Mouse (Mus musculus): ENCODE measurements around the gene Apol9b. TPM values are rescaled to one million over a fixed set of nuclear protein-coding genes. Genes with fewer than 3 reads are reported as not detected.
"Not testable (repeated sequence)": the region's sequence is repeated elsewhere in the genome, so short reads cannot be mapped to it uniquely, and the experiment has no call there.

The Apol9b gene
- polyA plus RNA-seq, 1 experiment from 2014 or later = 0.20 TPM

GRCm38 (mm10) chr15:77725393-77726020 is 3.3 kb upstream of the Apol9b start:
- H3K27ac ChIP-seq (ENCODE audit: low read length); H3K27me3 ChIP-seq (ENCODE audit: insufficient read depth, low read length); ATAC-seq (ENCODE audit: low FRiP score, low TSS enrichment); H3K4me3 ChIP-seq (ENCODE audit: low read length); H3K36me3 ChIP-seq (ENCODE audit: insufficient read depth, low read length); H3K4me2 ChIP-seq (replicated peaks; ENCODE audit: low read depth, low read length); H3K9me3 ChIP-seq (ENCODE audit: low read length); H3K4me1 ChIP-seq (ENCODE audit: insufficient read depth, low read length); H3K9ac ChIP-seq (replicated peaks; ENCODE audit: low read length): not testable (repeated sequence)
- 80% methylated on average over 6 of the region's 6 CpGs for WGBS

DNA sequence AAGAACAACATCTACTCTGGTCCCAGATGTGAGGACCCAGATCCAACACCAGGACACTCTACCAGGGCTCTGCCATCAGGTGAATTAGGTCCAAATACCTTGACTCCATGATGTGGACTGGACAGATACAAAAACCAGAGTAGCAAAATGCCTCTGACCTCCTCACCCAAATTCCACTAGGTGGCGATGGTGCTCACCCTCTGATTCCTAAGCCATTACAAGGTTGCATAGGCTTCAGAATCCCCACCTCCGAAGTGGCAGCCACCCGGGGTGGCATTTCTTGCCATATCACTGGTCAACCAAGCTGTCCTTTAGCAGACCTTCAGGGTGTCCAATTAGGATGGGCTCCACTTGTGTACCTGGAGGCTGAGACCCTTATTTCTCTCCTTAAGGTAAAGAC is 1.7 kb upstream of the Apol9b start:
- not testable (repeated sequence) for H3K9ac ChIP-seq (replicated peaks; ENCODE audit: low read length); H3K36me3 ChIP-seq (ENCODE audit: insufficient read depth, low read length); H3K4me2 ChIP-seq (replicated peaks; ENCODE audit: low read depth, low read length); H3K27me3 ChIP-seq (ENCODE audit: insufficient read depth, low read length); H3K4me3 ChIP-seq (ENCODE audit: low read length); H3K27ac ChIP-seq (ENCODE audit: low read length); H3K4me1 ChIP-seq (ENCODE audit: insufficient read depth, low read length); H3K9me3 ChIP-seq (ENCODE audit: low read length); ATAC-seq (ENCODE audit: low FRiP score, low TSS enrichment)
- 0% methylated on average over 3 of the region's 3 CpGs for WGBS

- H3K9me3 ChIP-seq (ENCODE audit: low read length); H3K4me3 ChIP-seq (ENCODE audit: low read length); H3K9ac ChIP-seq (replicated peaks; ENCODE audit: low read length); H3K27me3 ChIP-seq (ENCODE audit: insufficient read depth, low read length); H3K36me3 ChIP-seq (ENCODE audit: insufficient read depth, low read length); H3K4me1 ChIP-seq (ENCODE audit: insufficient read depth, low read length); H3K4me2 ChIP-seq (replicated peaks; ENCODE audit: low read depth, low read length); ATAC-seq (ENCODE audit: low FRiP score, low TSS enrichment); H3K27ac ChIP-seq (ENCODE audit: low read length): not testable (repeated sequence)
- WGBS = 82% methylated on average over 3 of the region's 3 CpGs
Observed at GRCm38 (mm10) chr15:77727745-77728144, 1.1 kb upstream of the Apol9b start.

GRCm38 (mm10) chr15:77731605-77732004 is 2.8 kb downstream of the Apol9b start:
- H3K36me3 ChIP-seq (ENCODE audit: insufficient read depth, low read length) = no peaks in the 10 kb centered on the region
- H3K9ac ChIP-seq (replicated peaks; ENCODE audit: low read length) = no peak overlapping the region
- H3K4me2 ChIP-seq (replicated peaks; ENCODE audit: low read depth, low read length) = no peak overlapping the region
- no peaks in the 10 kb centered on the region for H3K4me1 ChIP-seq (ENCODE audit: insufficient read depth, low read length)
- no peak overlapping the region for H3K4me3 ChIP-seq (ENCODE audit: low read length)
- H3K27me3 ChIP-seq (ENCODE audit: insufficient read depth, low read length) = no peaks in the 10 kb centered on the region
- ATAC-seq (ENCODE audit: low FRiP score, low TSS enrichment) = no peak
- H3K9me3 ChIP-seq (ENCODE audit: low read length) = no peaks in the 10 kb centered on the region
- no peak overlapping the region for H3K27ac ChIP-seq (ENCODE audit: low read length)
- 87% methylated on average over 5 of the region's 5 CpGs for WGBS

DNA sequence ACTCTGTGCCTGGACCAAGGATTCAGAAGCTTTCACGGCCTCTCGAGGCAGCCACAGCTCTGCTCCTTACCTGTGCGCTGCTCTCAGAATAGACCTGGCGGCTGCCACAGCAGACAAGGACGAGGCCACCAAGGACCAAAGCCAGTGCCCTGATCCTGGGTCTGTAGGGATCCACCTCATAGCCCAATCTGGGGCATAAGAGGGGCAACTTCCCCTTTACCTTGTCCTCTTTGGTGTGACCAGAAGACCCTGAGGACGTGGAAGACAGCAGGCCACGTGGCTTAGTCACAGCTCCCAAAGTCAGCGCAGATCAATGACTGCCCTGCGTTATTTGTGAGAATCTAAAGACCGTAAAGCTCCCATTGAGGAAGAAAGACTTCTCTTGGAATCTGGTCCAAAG is 4.0 kb downstream of the Apol9b start:
- H3K27me3 ChIP-seq (ENCODE audit: insufficient read depth, low read length); H3K9ac ChIP-seq (replicated peaks; ENCODE audit: low read length); H3K4me2 ChIP-seq (replicated peaks; ENCODE audit: low read depth, low read length); ATAC-seq (ENCODE audit: low FRiP score, low TSS enrichment); H3K9me3 ChIP-seq (ENCODE audit: low read length); H3K4me3 ChIP-seq (ENCODE audit: low read length); H3K27ac ChIP-seq (ENCODE audit: low read length); H3K4me1 ChIP-seq (ENCODE audit: insufficient read depth, low read length); H3K36me3 ChIP-seq (ENCODE audit: insufficient read depth, low read length): not testable (repeated sequence)
- WGBS = 73% methylated on average over 10 of the region's 10 CpGs

- not testable (repeated sequence) for H3K9me3 ChIP-seq (ENCODE audit: low read length); ATAC-seq (ENCODE audit: low FRiP score, low TSS enrichment); H3K4me1 ChIP-seq (ENCODE audit: insufficient read depth, low read length); H3K9ac ChIP-seq (replicated peaks; ENCODE audit: low read length); H3K4me2 ChIP-seq (replicated peaks; ENCODE audit: low read depth, low read length); H3K27ac ChIP-seq (ENCODE audit: low read length); H3K36me3 ChIP-seq (ENCODE audit: insufficient read depth, low read length); H3K4me3 ChIP-seq (ENCODE audit: low read length); H3K27me3 ChIP-seq (ENCODE audit: insufficient read depth, low read length)
- WGBS = 73% methylated on average over 8 of the region's 8 CpGs
Observed at GRCm38 (mm10) chr15:77733380-77733779, 4.5 kb downstream of the Apol9b start.

DNA sequence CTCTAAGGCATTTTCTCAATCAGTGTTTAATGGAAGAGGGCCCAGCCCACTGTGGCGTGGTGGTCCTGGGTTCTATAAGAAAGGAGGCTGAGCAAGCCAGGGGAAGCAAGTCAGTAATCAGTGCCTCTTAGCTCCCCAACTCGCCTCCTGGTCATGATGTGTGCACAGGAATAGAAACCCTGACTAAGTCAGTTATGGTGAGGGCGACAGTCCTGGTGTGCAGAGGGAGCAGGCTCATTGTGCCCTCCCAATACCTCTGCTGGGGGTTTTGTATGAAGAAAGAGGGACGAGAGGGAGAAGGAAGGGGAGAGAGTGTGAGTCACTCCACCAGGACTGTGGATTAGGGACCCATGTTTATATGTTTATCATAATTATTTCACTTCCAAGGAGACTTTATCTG is 5.1 kb downstream of the Apol9b start:
- not testable (repeated sequence) for ATAC-seq (ENCODE audit: low FRiP score, low TSS enrichment); H3K27me3 ChIP-seq (ENCODE audit: insufficient read depth, low read length); H3K9ac ChIP-seq (replicated peaks; ENCODE audit: low read length); H3K27ac ChIP-seq (ENCODE audit: low read length); H3K4me3 ChIP-seq (ENCODE audit: low read length); H3K4me1 ChIP-seq (ENCODE audit: insufficient read depth, low read length); H3K9me3 ChIP-seq (ENCODE audit: low read length); H3K36me3 ChIP-seq (ENCODE audit: insufficient read depth, low read length); H3K4me2 ChIP-seq (replicated peaks; ENCODE audit: low read depth, low read length)
- 75% methylated on average over 4 of the region's 4 CpGs for WGBS

DNA sequence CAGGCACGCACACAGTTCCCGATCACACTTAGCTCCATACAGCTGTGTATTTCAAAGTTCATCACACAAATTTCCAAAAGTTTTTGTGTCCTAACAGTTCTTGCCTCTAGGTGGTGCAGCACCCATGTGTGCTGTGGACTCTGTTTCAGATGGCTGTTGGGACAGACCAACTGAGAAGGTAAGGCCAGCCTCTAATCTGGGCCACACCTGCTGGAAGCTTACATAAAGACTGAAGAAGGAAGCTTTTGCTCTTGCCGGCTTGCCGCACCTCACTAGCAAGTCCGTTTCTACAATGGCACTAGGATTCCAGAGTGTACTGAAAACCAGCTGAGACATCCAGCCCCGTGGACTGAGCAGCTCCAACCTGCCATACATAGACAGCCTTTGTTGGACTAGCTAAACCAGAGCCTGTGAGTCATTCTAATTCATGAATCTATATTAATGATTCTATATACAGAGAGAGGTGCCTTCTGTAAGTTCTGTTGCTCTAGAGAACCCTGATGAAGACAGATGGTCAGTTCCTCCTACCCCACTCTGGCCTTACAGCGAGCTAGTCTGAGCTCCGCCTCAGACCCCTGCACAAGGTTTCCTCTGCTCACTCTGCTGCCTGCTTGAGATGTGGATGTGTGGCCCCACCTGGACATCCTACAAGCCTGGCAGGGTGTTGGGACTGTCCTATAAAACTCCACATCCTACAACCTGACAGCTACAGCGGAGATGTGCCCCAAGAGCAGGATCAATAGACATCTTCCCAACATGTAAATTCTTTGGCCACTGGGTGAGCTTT is 11.9 kb downstream of the Apol9b start:
- H3K27me3 ChIP-seq (ENCODE audit: insufficient read depth, low read length) = no peaks in the 10 kb centered on the region
- H3K36me3 ChIP-seq (ENCODE audit: insufficient read depth, low read length) = no peaks in the 10 kb centered on the region
- H3K9ac ChIP-seq (replicated peaks; ENCODE audit: low read length) = no peak overlapping the region
- WGBS = 73% methylated on average over 9 of the region's 9 CpGs
- H3K4me3 ChIP-seq (ENCODE audit: low read length) = no peak overlapping the region
- no peak for ATAC-seq (ENCODE audit: low FRiP score, low TSS enrichment)
- no peak overlapping the region for H3K4me2 ChIP-seq (replicated peaks; ENCODE audit: low read depth, low read length)
- H3K27ac ChIP-seq (ENCODE audit: low read length) = no peak overlapping the region
- no peaks in the 10 kb centered on the region for H3K4me1 ChIP-seq (ENCODE audit: insufficient read depth, low read length)
- H3K9me3 ChIP-seq (ENCODE audit: low read length) = no peaks in the 10 kb centered on the region

DNA sequence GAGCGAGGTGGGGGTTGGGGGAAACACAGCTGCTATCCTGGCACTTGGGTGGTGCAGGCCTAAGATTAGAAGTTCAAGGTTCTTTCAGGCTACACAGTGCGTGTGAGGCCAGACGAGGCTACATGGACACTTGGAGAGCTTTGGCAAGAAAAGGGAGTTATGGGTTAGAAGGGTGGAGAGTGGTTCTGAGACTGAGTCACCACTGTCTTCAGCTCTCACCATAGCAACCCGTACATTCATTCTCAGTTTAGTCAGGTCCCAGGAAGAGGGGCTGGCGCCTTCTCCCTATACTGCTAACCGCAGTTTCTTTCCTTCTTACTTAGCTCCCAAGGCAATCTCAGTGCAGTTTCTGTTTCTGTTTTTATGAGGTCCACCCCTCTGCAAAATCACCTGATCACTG is 12.7 kb downstream of the Apol9b start:
- H3K4me1 ChIP-seq (ENCODE audit: insufficient read depth, low read length); H3K27ac ChIP-seq (ENCODE audit: low read length); H3K9me3 ChIP-seq (ENCODE audit: low read length); H3K4me2 ChIP-seq (replicated peaks; ENCODE audit: low read depth, low read length); H3K9ac ChIP-seq (replicated peaks; ENCODE audit: low read length); ATAC-seq (ENCODE audit: low FRiP score, low TSS enrichment); H3K4me3 ChIP-seq (ENCODE audit: low read length); H3K27me3 ChIP-seq (ENCODE audit: insufficient read depth, low read length); H3K36me3 ChIP-seq (ENCODE audit: insufficient read depth, low read length): not testable (repeated sequence)
- 87% methylated on average over 6 of the region's 6 CpGs for WGBS

DNA sequence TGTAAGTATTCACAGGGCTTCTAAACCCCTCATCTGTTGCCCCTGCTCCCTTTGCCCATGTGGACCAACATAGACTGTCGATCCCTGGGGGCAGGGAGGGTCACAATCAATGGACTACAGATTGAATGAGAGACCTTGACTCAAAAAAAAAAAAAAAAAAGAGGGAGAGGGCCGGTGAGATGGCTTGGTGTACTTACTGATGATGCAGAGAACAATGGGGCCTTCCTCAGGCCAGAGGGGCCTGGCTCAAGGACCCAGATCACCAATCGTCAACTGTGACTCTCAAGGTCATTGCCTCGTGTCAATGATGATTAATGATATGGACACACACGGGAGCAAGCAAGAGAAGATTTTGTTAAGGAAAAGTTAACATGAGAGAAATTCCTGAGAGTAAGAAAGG is 15.8 kb downstream of the Apol9b start:
- Histone ChIP-seq H3K27ac (ENCODE audit: low read length) (no peak overlapping the region), H3K4me2 (replicated peaks; ENCODE audit: low read depth, low read length) (no peak overlapping the region), H3K27me3 (ENCODE audit: insufficient read depth, low read length) (no peaks in the 10 kb centered on the region), H3K4me3 (ENCODE audit: low read length) (no peak overlapping the region), H3K36me3 (ENCODE audit: insufficient read depth, low read length) (no peaks in the 10 kb centered on the region), H3K9me3 (ENCODE audit: low read length) (0 out of 2 replicates have a peak, but pooled peaks cover 4% of the 10 kb centered on the region), H3K4me1 (ENCODE audit: insufficient read depth, low read length) (no peaks in the 10 kb centered on the region), H3K9ac (replicated peaks; ENCODE audit: low read length) (no peak overlapping the region)
- no peak for ATAC-seq (ENCODE audit: low FRiP score, low TSS enrichment)
- WGBS = 24% methylated on average over 5 of the region's 5 CpGs
